Comparison of ENCODE assay signal across 18 mouse cellular contexts in the genomic region with DNA sequence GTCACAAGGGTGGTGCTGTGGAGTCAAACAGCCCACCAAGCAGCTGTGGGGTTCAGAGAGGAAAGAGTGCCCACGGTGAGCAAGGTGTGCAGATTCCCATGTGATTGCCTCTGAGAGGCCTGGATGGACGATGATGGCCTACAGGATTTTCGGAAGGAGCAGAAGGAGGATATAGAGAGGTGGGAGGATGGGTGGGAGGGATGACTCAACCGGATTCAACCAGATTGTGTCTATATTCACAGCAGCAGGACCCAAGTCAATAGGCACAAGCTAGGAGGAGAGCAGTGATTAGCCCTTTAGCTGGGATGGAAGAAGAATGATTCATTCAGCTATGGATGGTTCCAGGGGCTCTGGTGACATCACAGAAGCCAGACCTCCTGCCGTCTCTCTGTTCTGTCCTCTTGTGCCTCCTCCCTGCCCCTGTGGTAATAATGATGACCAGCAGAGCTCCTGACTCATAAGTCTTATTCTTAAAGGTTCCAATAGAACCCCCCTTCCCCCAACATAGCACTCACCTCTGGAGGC.
DNase-seq lines count a peak whose midpoint lies in the region; ATAC-seq and TF ChIP-seq lines count a peak whose summit lies in the region.
"Had no signal": no experiment of that assay in that cellular context is flagged by ENCODE, and none has a peak within 500 bp of the region (broad histone marks: within the 10 kb centered on the region; RNA-seq: fewer than 3 reads in every experiment).

No protein-coding gene starts in this region.

- H3K4me1 ChIP-seq in forebrain, embryonic 10.5 days, result peaks cover 44% of the 10 kb centered on the region
- peaks cover 1% of the 10 kb centered on the region; the same call in 1 of the 2 replicates for H3K4me1 ChIP-seq in forebrain, embryonic 11.5 days (replicated peaks; ENCODE audit: control insufficient read depth, insufficient read depth, low read length)
- no peaks in the 10 kb centered on the region for H3K4me1 ChIP-seq in forebrain, postnatal 0 days (ENCODE audit: insufficient read depth)
- H3K4me1 ChIP-seq in liver, embryonic 11.5 days (replicated peaks; ENCODE audit: control insufficient read depth, insufficient read depth, low read length), result peaks cover 4% of the 10 kb centered on the region; the same call in 1 of the 2 replicates
- H3K4me1 ChIP-seq: liver, embryonic 15.5 days had no signal

- no peak for DNase-seq in forebrain, embryonic 10.5 days (ENCODE audit: extremely low spot score, low spot score)
- no peak for DNase-seq in forebrain, embryonic 11.5 days (ENCODE audit: low spot score)
- peak; percentile 8 to 27 for DNase-seq in layer of hippocampus, adult 8-10 months (ENCODE audit: low spot score in 2 of 2)
- no peak for DNase-seq in layer of hippocampus, postnatal 10 days (ENCODE audit: low spot score in 2 of 2)
- peak; percentile 42 to 62 for DNase-seq in right cerebral cortex, adult 2 months (ENCODE audit: low spot score in 2 of 2)
- DNase-seq in right cerebral cortex, postnatal 10 days (ENCODE audit: low spot score in 2 of 2), result no peak
- no peak for DNase-seq in forebrain, postnatal 0 days
- DNase-seq in liver, embryonic 11.5 days (ENCODE audit: low spot score), result no peak
- DNase-seq: cerebellum, adult 2 months; gastrocnemius, postnatal 36 days; kidney, adult 8-10 months; lung, postnatal 14 days had no signal

- no peaks in the 10 kb centered on the region for H3K9me3 ChIP-seq in forebrain, embryonic 10.5 days
- H3K9me3 ChIP-seq in forebrain, embryonic 11.5 days (ENCODE audit: control insufficient read depth, low read length), result no peaks in the 10 kb centered on the region
- no peaks in the 10 kb centered on the region for H3K9me3 ChIP-seq in forebrain, postnatal 0 days (ENCODE audit: low read length)
- H3K9me3 ChIP-seq in liver, embryonic 11.5 days (ENCODE audit: control insufficient read depth, low read length), result no peaks in the 10 kb centered on the region
- H3K9me3 ChIP-seq: embryonic facial prominence, embryonic 15.5 days; forebrain, embryonic 15.5 days; heart, embryonic 13.5 days; liver, embryonic 15.5 days had no signal

- no peak overlapping the region for H3K4me3 ChIP-seq in forebrain, embryonic 10.5 days
- H3K4me3 ChIP-seq in forebrain, embryonic 11.5 days (ENCODE audit: low read depth, low read length), result no peak overlapping the region
- no peak overlapping the region for H3K4me3 ChIP-seq in forebrain, postnatal 0 days (ENCODE audit: low read depth, low read length)
- no peak overlapping the region for H3K4me3 ChIP-seq in liver, embryonic 11.5 days (ENCODE audit: low read depth, low read length)
- H3K4me3 ChIP-seq: embryonic facial prominence, embryonic 15.5 days; forebrain, embryonic 15.5 days; heart, embryonic 13.5 days; layer of hippocampus, adult 2 months; liver, embryonic 15.5 days had no signal

- H3K27ac ChIP-seq in forebrain, embryonic 10.5 days, result peak overlapping the region; percentile 51; the same call in 1 of the 2 replicates
- H3K27ac ChIP-seq in forebrain, embryonic 11.5 days (ENCODE audit: low read depth, low read length), result no peak overlapping the region
- no peak overlapping the region for H3K27ac ChIP-seq in forebrain, postnatal 0 days (ENCODE audit: low read depth, low read length)
- no peak overlapping the region for H3K27ac ChIP-seq in liver, embryonic 11.5 days (ENCODE audit: low read depth, low read length)
- H3K27ac ChIP-seq: embryonic facial prominence, embryonic 15.5 days; forebrain, embryonic 15.5 days; heart, embryonic 13.5 days; layer of hippocampus, adult 2 months; liver, embryonic 15.5 days had no signal

- no peak overlapping the region for H3K4me2 ChIP-seq in forebrain, embryonic 11.5 days (ENCODE audit: low read depth, low read length, severe bottlenecking)
- no peak overlapping the region for H3K4me2 ChIP-seq in forebrain, postnatal 0 days (ENCODE audit: low read depth)
- H3K4me2 ChIP-seq in liver, embryonic 11.5 days, result no peak overlapping the region
- H3K4me2 ChIP-seq: embryonic facial prominence, embryonic 15.5 days; forebrain, embryonic 15.5 days; heart, embryonic 13.5 days; liver, embryonic 15.5 days; midbrain, embryonic 11.5 days had no signal

- H3K36me3 ChIP-seq in forebrain, embryonic 10.5 days (replicated peaks), result no peaks in the 10 kb centered on the region
- no peaks in the 10 kb centered on the region for H3K36me3 ChIP-seq in forebrain, embryonic 11.5 days (ENCODE audit: control insufficient read depth, insufficient read depth, low read length)
- no peaks in the 10 kb centered on the region for H3K36me3 ChIP-seq in forebrain, postnatal 0 days (ENCODE audit: insufficient read depth)
- H3K36me3 ChIP-seq in liver, embryonic 11.5 days (ENCODE audit: control insufficient read depth, insufficient read depth, low read length), result no peaks in the 10 kb centered on the region
- H3K36me3 ChIP-seq: embryonic facial prominence, embryonic 15.5 days; forebrain, embryonic 15.5 days; heart, embryonic 13.5 days; liver, embryonic 15.5 days had no signal

- no peaks in the 10 kb centered on the region for H3K27me3 ChIP-seq in forebrain, embryonic 10.5 days (ENCODE audit: poor library complexity, severe bottlenecking)
- no peaks in the 10 kb centered on the region for H3K27me3 ChIP-seq in forebrain, embryonic 11.5 days (ENCODE audit: control insufficient read depth, insufficient read depth, low read length)
- H3K27me3 ChIP-seq in forebrain, postnatal 0 days (ENCODE audit: insufficient read depth, low read length), result no peaks in the 10 kb centered on the region
- no peaks in the 10 kb centered on the region for H3K27me3 ChIP-seq in liver, embryonic 11.5 days (replicated peaks; ENCODE audit: control insufficient read depth, insufficient read depth, low read length)
- H3K27me3 ChIP-seq: embryonic facial prominence, embryonic 15.5 days; forebrain, embryonic 15.5 days; heart, embryonic 13.5 days; liver, embryonic 15.5 days had no signal

- no peak for ATAC-seq in forebrain, embryonic 11.5 days (replicated peaks; ENCODE audit: low FRiP score)
- ATAC-seq in forebrain, postnatal 0 days, result no peak
- ATAC-seq in liver, embryonic 11.5 days (replicated peaks; ENCODE audit: low FRiP score), result no peak

- WGBS in forebrain, embryonic 10.5 days, result 91% methylated on average over 5 of the region's 5 CpGs
- 85% methylated on average over 5 of the region's 5 CpGs for WGBS in forebrain, embryonic 11.5 days
- 81% methylated on average over 5 of the region's 5 CpGs for WGBS in forebrain, postnatal 0 days
- WGBS in liver, embryonic 11.5 days, result 69% methylated on average over 5 of the region's 5 CpGs

- TF ChIP-seq CTCF in forebrain, postnatal 0 days (IDR thresholded peaks at IDR 0.05; ENCODE audit: low read depth), result no peak

- H3K9ac ChIP-seq in forebrain, embryonic 11.5 days (ENCODE audit: low read length), result no peak overlapping the region
- no peak overlapping the region for H3K9ac ChIP-seq in forebrain, postnatal 0 days
- H3K9ac ChIP-seq in liver, embryonic 11.5 days (ENCODE audit: low read depth, low read length), result no peak overlapping the region
- H3K9ac ChIP-seq: embryonic facial prominence, embryonic 15.5 days; forebrain, embryonic 15.5 days; heart, embryonic 13.5 days; liver, embryonic 15.5 days had no signal

Comparison
In these comparisons a context has a peak if more than half of its experiments do, and no peak if none do; other contexts are left out.
1. DNase-seq: peak in layer of hippocampus, adult 8-10 months (2 of 2) and right cerebral cortex, adult 2 months (2 of 2); none in forebrain, embryonic 10.5 days (single experiment), forebrain, embryonic 11.5 days (single experiment), layer of hippocampus, postnatal 10 days (0 of 2), right cerebral cortex, postnatal 10 days (0 of 2), forebrain, postnatal 0 days (single experiment) and liver, embryonic 11.5 days (single experiment).